Mouse (Mus musculus) urinary bladder, postnatal 14 days (tissue): ENCODE measurements around the gene Vmn1r10.

Source experiments
- DNase-seq: peaks from one replicate; pipeline ENCODE4 v3.0.0; 2021; ENCODE audit warnings: low spot score

Vmn1r10 gene

GRCm38 (mm10) chr6:57109154-57109553, at the start of gene Vmn1r10:
TSS of gene Vmn1r10 (plus strand) at chr6:57109454.
- no peak for DNase-seq

GRCm38 (mm10) chr6:57063730-57064129, 45.5 kb upstream of the Vmn1r10 start:
- DNase-seq, result peak; percentile 7

- DNase-seq, result no peak
These were observed 42.8 kb upstream of the Vmn1r10 start, which contains the start of gene Vmn1r9 for GRCm38 (mm10) chr6:57066487-57066886. TSS of gene Vmn1r9 (plus strand) at chr6:57066787.

GRCm38 (mm10) chr6:57106358-57106757, 2.9 kb upstream of the Vmn1r10 start:
- DNase-seq, result no peak

- no peak for DNase-seq
These were observed 23.9 kb downstream of the Vmn1r10 start, which contains the start of gene Vmn1r11 for GRCm38 (mm10) chr6:57133155-57133554. TSS of gene Vmn1r11 (plus strand) at chr6:57133455.

- no peak for DNase-seq
These were observed 47.4 kb downstream of the Vmn1r10 start, which contains the start of gene Vmn1r12 for GRCm38 (mm10) chr6:57156619-57157018. TSS of gene Vmn1r12 (plus strand) at chr6:57156919.
